ENCODE assay signal across 27 mouse cellular contexts in genomic region chr6:57792821-57793220, GRCm38 (mm10). TPM values are rescaled to one million over a fixed set of nuclear protein-coding genes. Genes with fewer than 3 reads are reported as not detected.
"Had no signal": no experiment of that assay in that cellular context is flagged by ENCODE, and none has a peak within 500 bp of the region (broad histone marks: within the 10 kb centered on the region; RNA-seq: fewer than 3 reads in every experiment).

No protein-coding gene starts in this region.

RNA-seq across cellular contexts. Expression of gene Vmn1r21, which starts 57.3 kb away (rescaled TPM):
- polyA plus RNA-seq: limb, embryonic 10.5 days; limb, embryonic 11.5 days; limb, embryonic 13.5 days; limb, embryonic 14.5 days; limb, embryonic 15.5 days; liver, adult 2 months; liver, embryonic 11.5 days; liver, embryonic 13.5 days; liver, embryonic 14.5 days; liver, embryonic 15.5 days; liver, embryonic 16.5 days; liver, postnatal 0 days; lung, adult 2 months; lung, embryonic 14.5 days; lung, embryonic 15.5 days; lung, embryonic 16.5 days; lung, postnatal 0 days; macrophage; midbrain, embryonic 10.5 days; midbrain, embryonic 11.5 days; midbrain, embryonic 12.5 days; midbrain, embryonic 13.5 days; midbrain, embryonic 15.5 days; midbrain, postnatal 0 days; myocyte; neural tube, embryonic 11.5 days; neural tube, embryonic 12.5 days had no signal
